Mouse (Mus musculus) G1E (cell line): ENCODE data around the gene Gss. TPM values are rescaled to one million over a fixed set of nuclear protein-coding genes. Genes with fewer than 3 reads are reported as not detected.

ENCODE experiments used
- ATAC-seq: 2 replicates; pipeline ENCODE4 v1.8.0; 2016; ENCODE audit warnings: mild to moderate bottlenecking; ENCODE audit not compliant: insufficient number of reproducible peaks, poor library complexity, low FRiP score, severe bottlenecking; ENCODE audit errors: extremely low read depth
- DNase-seq: peaks from one replicate; pipeline ENCODE4 v3.0.0; 2012; ENCODE audit warnings: low spot score
- H3K27me3 ChIP-seq: 2 replicates; pipeline ENCODE4 v1.6.1; 2012; ENCODE audit warnings: mild to moderate bottlenecking, low read length, inconsistent platforms; ENCODE audit not compliant: insufficient read depth
- H3K36me3 ChIP-seq: replicated peaks from 2 replicates; pipeline ENCODE3; 2012; ENCODE audit warnings: mild to moderate bottlenecking, inconsistent platforms
- H3K4me1 ChIP-seq: 2 replicates; pipeline ENCODE4 v1.6.1; 2012; ENCODE audit warnings: low read depth, low read length, inconsistent platforms, mixed read lengths; ENCODE audit not compliant: insufficient read depth
- H3K4me3 ChIP-seq: 2 replicates; pipeline ENCODE4 v1.5.1; 2012; ENCODE audit warnings: low read depth, mild to moderate bottlenecking, inconsistent platforms, low read length, moderate library complexity, mixed read lengths
- H3K9me3 ChIP-seq: replicated peaks from 2 replicates; pipeline ENCODE4 v1.6.1; 2012; ENCODE audit warnings: inconsistent platforms
- CTCF ChIP-seq: IDR thresholded peaks from 2 replicates; pipeline ENCODE4 v1.5.1; 2012; ENCODE audit warnings: low read depth, low read length, inconsistent platforms, mixed read lengths
- GATA1 ChIP-seq: IDR thresholded peaks from 2 replicates; pipeline ENCODE4 v1.6.1; 2012; ENCODE audit warnings: borderline replicate concordance, low read length, inconsistent platforms, mixed read lengths
- GATA2 ChIP-seq: IDR thresholded peaks from 2 replicates; pipeline ENCODE4 v1.6.1; 2012; ENCODE audit warnings: low read depth, low read length, inconsistent platforms, borderline replicate concordance
- POLR2AphosphoS5 ChIP-seq: IDR thresholded peaks from 2 replicates; pipeline ENCODE4 v1.6.1; 2012; ENCODE audit warnings: low read depth, low read length, inconsistent platforms; ENCODE audit not compliant: insufficient replicate concordance
- TAL1 ChIP-seq: conservative IDR thresholded peaks from 2 replicates; pipeline ENCODE4 v1.6.1; 2012; ENCODE audit warnings: low read depth, low read length, inconsistent platforms, mixed read lengths
- polyA plus RNA-seq: library from polyadenylated mRNA; stranded (reverse); fragments of >175 nt; gene quantifications from 2 replicates; pipeline ENCODE4 v1.2.3, GENCODE M21; 2012
- total RNA-seq, 2 experiments: library from RNA; stranded (forward) in 1 of 2; stranded (reverse) in 1 of 2; fragments of 200-1000 nt in 1 of 2; fragments of >200 nt in 1 of 2; fragmentation: Nextera tagmentation in 1 of 2; gene quantifications; 2 replicates each; pipeline ENCODE4 v1.2.3; 2014 to 2017

Gene Gss
- total and polyA plus RNA-seq, 3 experiments, result 7.3 to 22.0 (median 14.6) TPM

DNA sequence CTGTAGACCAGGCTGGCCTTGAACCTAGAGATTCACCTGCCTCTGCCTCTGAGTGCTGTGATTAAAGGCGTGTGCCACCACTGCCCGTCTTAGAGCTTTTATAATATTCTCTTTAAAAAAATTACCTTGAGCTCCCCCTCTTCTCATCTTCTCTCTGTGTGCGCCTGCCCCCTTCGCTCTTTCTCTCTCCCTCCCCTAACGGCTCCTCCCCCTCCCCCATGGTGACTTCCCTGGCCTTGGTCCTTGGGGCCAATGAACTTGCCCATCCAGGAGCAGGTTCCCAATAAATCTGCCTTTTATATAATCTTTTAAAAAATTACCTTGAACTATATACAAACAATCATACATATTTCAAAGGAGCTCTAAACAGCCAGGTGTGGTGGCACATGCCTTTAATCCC is 9.6 kb downstream of the Gss start:
- ATAC-seq, result no peak
- no peak for TF ChIP-seq POLR2AphosphoS5
- TF ChIP-seq GATA1, result no peak
- no peak for TF ChIP-seq GATA2
- no peak for TF ChIP-seq TAL1
- TF ChIP-seq CTCF, result no peak
- Histone ChIP-seq H3K9me3 (no peaks in the 10 kb centered on the region), H3K4me1 (peaks cover 33% of the 10 kb centered on the region), H3K36me3 (peaks cover 65% of the 10 kb centered on the region), H3K4me3 (no peak overlapping the region), H3K27me3 (no peaks in the 10 kb centered on the region)
- DNase-seq, result no peak

DNA sequence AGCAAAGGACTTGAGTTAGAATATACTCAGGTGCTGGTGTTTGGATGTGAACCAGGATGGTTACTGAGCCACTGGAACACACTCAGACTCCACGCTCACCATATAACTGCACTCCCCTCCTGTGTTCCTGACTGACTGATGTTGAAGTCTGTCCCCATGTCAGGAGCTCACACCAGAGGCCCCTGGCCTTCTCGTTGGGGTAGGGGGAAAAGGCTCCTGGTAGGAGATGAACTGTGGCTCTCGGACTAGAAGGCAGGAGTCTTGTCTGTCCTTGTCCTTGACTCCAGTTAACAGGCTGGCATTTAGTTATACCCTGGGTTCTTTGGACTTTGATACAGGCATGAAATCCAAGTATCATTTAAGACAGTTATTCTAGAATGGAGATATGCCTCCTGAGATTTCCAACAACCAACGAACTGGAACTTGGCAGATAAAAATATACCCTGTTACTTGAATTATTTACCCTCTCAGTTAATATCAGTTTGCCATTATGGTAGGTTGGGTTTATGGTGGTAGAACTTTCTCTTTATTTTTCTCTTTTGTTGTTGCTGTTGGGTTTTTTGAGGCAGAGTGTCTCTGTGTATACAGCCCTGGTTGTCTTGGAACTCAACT is 10.1 kb downstream of the Gss start:
- no peak for ATAC-seq
- Histone ChIP-seq H3K9me3 (no peaks in the 10 kb centered on the region), H3K36me3 (peaks cover 68% of the 10 kb centered on the region), H3K27me3 (no peaks in the 10 kb centered on the region), H3K4me3 (no peak overlapping the region), H3K4me1 (peaks cover 31% of the 10 kb centered on the region)
- DNase-seq, result no peak
- TF ChIP-seq TAL1 (no peak), GATA2 (no peak)

DNA sequence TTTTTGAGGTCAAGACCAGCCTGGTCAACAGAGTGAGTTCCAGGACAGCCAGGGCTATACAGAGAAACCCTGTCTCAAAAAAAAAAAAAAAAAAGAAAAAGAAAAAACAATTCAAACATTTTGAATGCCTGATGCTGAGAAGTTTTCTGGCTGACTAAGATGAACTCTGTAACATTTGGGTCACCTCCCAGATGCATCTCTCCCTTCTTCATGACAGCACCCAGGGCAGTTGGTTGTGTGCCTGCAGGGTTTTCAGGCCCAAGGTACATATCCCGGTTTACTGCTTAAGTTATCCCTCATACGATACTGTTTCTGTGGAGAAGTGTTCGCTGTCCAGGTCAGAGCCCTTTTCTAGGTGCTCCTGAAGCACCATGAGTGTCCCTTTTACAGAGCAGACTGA is 12.3 kb downstream of the Gss start:
- Histone ChIP-seq H3K4me1 (peaks cover 22% of the 10 kb centered on the region), H3K9me3 (no peaks in the 10 kb centered on the region), H3K36me3 (peaks cover 70% of the 10 kb centered on the region), H3K4me3 (no peak overlapping the region), H3K27me3 (no peaks in the 10 kb centered on the region)
- TF ChIP-seq CTCF (no peak), TAL1 (no peak), GATA1 (no peak), POLR2AphosphoS5 (no peak), GATA2 (no peak)
- no peak for DNase-seq
- ATAC-seq, result no peak

DNA sequence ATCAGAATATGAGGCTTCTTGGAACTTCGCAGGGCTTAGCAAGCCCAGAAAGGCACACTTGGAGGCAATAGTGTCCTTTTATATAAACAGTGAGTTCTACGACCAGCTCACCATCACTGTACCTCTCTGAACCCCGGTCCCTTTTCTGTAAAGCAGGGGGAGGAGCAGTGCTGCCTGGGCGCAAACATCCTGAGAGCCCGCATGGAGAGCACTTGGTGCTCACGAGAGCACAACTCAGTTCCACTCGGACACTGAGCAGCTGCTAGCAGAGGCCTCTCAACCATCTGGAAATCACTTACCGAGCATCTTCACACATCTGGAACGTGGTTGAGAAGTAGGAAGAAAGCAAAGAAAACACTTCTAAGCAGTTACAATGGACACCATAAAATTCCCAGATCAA is 16.0 kb downstream of the Gss start:
- Histone ChIP-seq H3K9me3 (no peaks in the 10 kb centered on the region), H3K36me3 (peaks cover 82% of the 10 kb centered on the region), H3K27me3 (no peaks in the 10 kb centered on the region), H3K4me1 (peaks cover 8% of the 10 kb centered on the region), H3K4me3 (no peak overlapping the region)
- TF ChIP-seq CTCF (no peak), TAL1 (no peak), POLR2AphosphoS5 (no peak), GATA2 (no peak), GATA1 (no peak)
- no peak for ATAC-seq
- no peak for DNase-seq

DNA sequence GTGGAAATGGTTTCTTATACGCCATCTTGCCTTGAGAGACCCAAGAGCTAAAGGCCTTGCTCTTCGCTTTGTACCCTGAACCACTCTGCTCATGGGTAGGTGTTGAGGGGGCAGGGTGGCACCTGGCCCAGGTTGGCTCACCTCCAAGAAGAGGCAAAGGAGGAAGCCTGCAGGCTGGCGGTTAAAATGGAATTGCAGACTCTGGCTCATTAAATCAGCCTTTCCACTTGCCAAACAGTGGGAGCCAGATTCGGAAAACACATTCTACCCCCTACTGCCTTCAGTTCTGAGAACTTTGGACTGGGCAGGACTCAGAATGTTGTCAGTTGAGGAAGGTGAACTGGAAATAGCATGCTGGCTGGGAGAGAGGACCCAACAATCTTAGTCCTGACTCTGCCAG is 17.9 kb downstream of the Gss start:
- Histone ChIP-seq H3K9me3 (no peaks in the 10 kb centered on the region), H3K4me3 (no peak overlapping the region), H3K4me1 (peaks cover 21% of the 10 kb centered on the region), H3K36me3 (peaks cover 80% of the 10 kb centered on the region), H3K27me3 (no peaks in the 10 kb centered on the region)
- DNase-seq, result no peak
- no peak for ATAC-seq
- TF ChIP-seq POLR2AphosphoS5, result no peak

DNA sequence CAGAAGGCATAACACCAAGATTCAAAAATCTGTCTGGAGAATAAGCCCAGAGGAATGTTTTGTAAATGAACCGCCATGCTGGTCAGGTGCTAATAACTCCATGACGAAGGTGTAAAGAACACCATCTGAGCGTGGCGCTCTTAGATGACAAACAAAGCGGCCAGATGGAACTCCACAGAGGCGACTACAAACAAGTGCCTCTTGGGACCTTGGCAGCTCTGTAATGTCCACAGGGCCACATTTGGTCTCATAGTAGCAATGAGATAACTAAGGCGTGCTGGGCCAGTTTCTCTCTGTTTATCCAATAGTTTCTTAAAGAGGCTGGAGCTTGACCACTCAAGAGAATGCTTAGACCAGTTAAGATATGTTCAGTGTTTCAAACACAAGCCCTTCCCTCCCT is 18.6 kb downstream of the Gss start:
- Histone ChIP-seq H3K4me3 (no peak overlapping the region), H3K27me3 (no peaks in the 10 kb centered on the region), H3K36me3 (peaks cover 81% of the 10 kb centered on the region), H3K4me1 (peaks cover 28% of the 10 kb centered on the region), H3K9me3 (no peaks in the 10 kb centered on the region)
- no peak for DNase-seq
- no peak for TF ChIP-seq TAL1
- TF ChIP-seq CTCF, result no peak
- TF ChIP-seq POLR2AphosphoS5, result no peak
- TF ChIP-seq GATA2, result no peak
- no peak for TF ChIP-seq GATA1
- no peak for ATAC-seq

DNA sequence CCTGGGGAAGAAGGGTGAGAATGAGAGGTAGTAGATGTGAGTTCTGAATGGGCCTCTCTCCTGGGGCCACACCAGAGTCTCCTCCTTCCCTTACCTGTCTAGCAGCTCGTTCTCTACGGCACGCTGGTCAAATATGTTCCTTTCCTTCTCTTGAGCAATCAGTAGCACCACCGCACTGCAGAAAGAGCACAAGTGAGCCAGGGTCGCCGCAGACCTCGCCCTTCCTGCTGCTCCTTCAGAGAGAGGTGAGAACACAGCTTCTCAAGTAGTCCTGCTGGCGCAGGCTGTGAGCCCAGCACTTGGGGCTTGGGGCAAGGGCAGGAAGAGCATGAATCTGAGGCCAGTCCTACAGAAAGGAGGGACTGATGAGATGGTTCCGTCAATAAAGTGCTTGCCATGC is 19.6 kb downstream of the Gss start:
- no peak for ATAC-seq
- TF ChIP-seq CTCF (no peak), TAL1 (no peak), GATA2 (no peak), GATA1 (no peak), POLR2AphosphoS5 (no peak)
- peaks cover 74% of the 10 kb centered on the region for H3K36me3 ChIP-seq

More for the DNA sequence above, 19.6 kb downstream of the Gss start:
- DNase-seq, result no peak
- Histone ChIP-seq H3K27me3 (no peaks in the 10 kb centered on the region), H3K4me1 (peaks cover 34% of the 10 kb centered on the region), H3K4me3 (no peak overlapping the region), H3K9me3 (no peaks in the 10 kb centered on the region)
